Mouse (Mus musculus): ENCODE results near the gene Urb1. TPM values are rescaled to one million over a fixed set of nuclear protein-coding genes. Genes with fewer than 3 reads are reported as not detected.
"Not testable (repeated sequence)": the region's sequence is repeated elsewhere in the genome, so short reads cannot be mapped to it uniquely, and the experiment has no call there.

Urb1 gene
- total RNA-seq, 2 experiments from 2014 or later = 3.9 to 5.0 TPM

GRCm38 (mm10) chr16:90826041-90826440 is 15.8 kb upstream of the Urb1 start:
- intact Hi-C loops (cut with DNase I) = loop anchor here (5.0 kb wide), 1 partner anchor 101 kb away; no protein-coding TSS in a partner anchor
- DNase-seq = no peak

- DNase-seq; intact Hi-C loops (cut with DNase I): not testable (repeated sequence)
Observed at GRCm38 (mm10) chr16:90823986-90824385, 13.8 kb upstream of the Urb1 start.

- intact Hi-C loops (cut with DNase I) = no loop called here
- peak; percentile 25 to 47 for DNase-seq
Observed at GRCm38 (mm10) chr16:90822981-90823380, 12.8 kb upstream of the Urb1 start.

GRCm38 (mm10) chr16:90822284-90822935 is 12.2 kb upstream of the Urb1 start:
- DNase-seq = no peak
- intact Hi-C loops (cut with DNase I) = no loop called here

- DNase-seq = no peak
- intact Hi-C loops (cut with DNase I) = no loop called here
Observed at GRCm38 (mm10) chr16:90821046-90821697, 11.0 kb upstream of the Urb1 start.

GRCm38 (mm10) chr16:90820326-90820725 is 10.1 kb upstream of the Urb1 start:
- intact Hi-C loops (cut with DNase I) = no loop called here

GRCm38 (mm10) chr16:90812086-90812485 is 1.9 kb upstream of the Urb1 start:
- DNase-seq = no peak
- intact Hi-C loops (cut with DNase I) = loop anchor here (5.0 kb wide), 1 partner anchor 115 kb away; no protein-coding TSS in a partner anchor

More at GRCm38 (mm10) chr16:90820326-90820725, 10.1 kb upstream of the Urb1 start:
- DNase-seq = no peak

- intact Hi-C loops (cut with DNase I) = loop anchor here (5.0 kb wide), 1 partner anchor 117 kb away; no protein-coding TSS in a partner anchor
- no peak for DNase-seq
Observed at GRCm38 (mm10) chr16:90810716-90811256, 573 bp upstream of the Urb1 start.

- intact Hi-C loops (cut with DNase I) = no loop called here
- no peak for DNase-seq
Observed at GRCm38 (mm10) chr16:90804466-90804865, 5.7 kb downstream of the Urb1 start.

GRCm38 (mm10) chr16:90801928-90802327 is 8.3 kb downstream of the Urb1 start:
- intact Hi-C loops (cut with DNase I) = no loop called here
- no peak for DNase-seq

GRCm38 (mm10) chr16:90801251-90801650 is 9.0 kb downstream of the Urb1 start:
- intact Hi-C loops (cut with DNase I) = no loop called here
- DNase-seq = no peak

GRCm38 (mm10) chr16:90799840-90800239 is 10.4 kb downstream of the Urb1 start:
- no peak for DNase-seq
- intact Hi-C loops (cut with DNase I) = no loop called here

- intact Hi-C loops (cut with DNase I) = no loop called here
- DNase-seq = no peak
Observed at GRCm38 (mm10) chr16:90798848-90799247, 11.4 kb downstream of the Urb1 start.

- no peak for DNase-seq
- intact Hi-C loops (cut with DNase I) = no loop called here
Observed at GRCm38 (mm10) chr16:90798446-90798845, 11.8 kb downstream of the Urb1 start.

- intact Hi-C loops (cut with DNase I) = no loop called here
- DNase-seq = no peak
Observed at GRCm38 (mm10) chr16:90794708-90795107, 15.5 kb downstream of the Urb1 start.

- intact Hi-C loops (cut with DNase I) = no loop called here
- DNase-seq = no peak
Observed at GRCm38 (mm10) chr16:90792500-90792899, 17.7 kb downstream of the Urb1 start.

GRCm38 (mm10) chr16:90792066-90792465 is 18.1 kb downstream of the Urb1 start:
- no peak for DNase-seq
- intact Hi-C loops (cut with DNase I) = no loop called here

GRCm38 (mm10) chr16:90790946-90791345 is 19.3 kb downstream of the Urb1 start:
- no peak for DNase-seq
- intact Hi-C loops (cut with DNase I) = no loop called here

- intact Hi-C loops (cut with DNase I) = no loop called here
- no peak for DNase-seq
Observed at GRCm38 (mm10) chr16:90788580-90788979, 21.6 kb downstream of the Urb1 start.

- DNase-seq = no peak
- intact Hi-C loops (cut with DNase I) = no loop called here
Observed at GRCm38 (mm10) chr16:90785257-90785656, 25.0 kb downstream of the Urb1 start.

GRCm38 (mm10) chr16:90783302-90783701 is 26.9 kb downstream of the Urb1 start:
- DNase-seq = no peak
- intact Hi-C loops (cut with DNase I) = no loop called here

GRCm38 (mm10) chr16:90779783-90780182 is 30.4 kb downstream of the Urb1 start:
- intact Hi-C loops (cut with DNase I) = no loop called here
- no peak for DNase-seq

All from gastrocnemius, postnatal 36 days (tissue).